Mouse (Mus musculus) ZHBTc4 (cell line): ENCODE data around the gene Tmem121.
A peak's percentile ranks its signal among the peaks of the same experiment; 100 is the strongest.

Experiments
- DNase-seq: peaks from one replicate; pipeline ENCODE4 v3.0.0-alpha.2; 2011; ENCODE audit warnings: low read depth, low spot score

Tmem121 gene

DNA sequence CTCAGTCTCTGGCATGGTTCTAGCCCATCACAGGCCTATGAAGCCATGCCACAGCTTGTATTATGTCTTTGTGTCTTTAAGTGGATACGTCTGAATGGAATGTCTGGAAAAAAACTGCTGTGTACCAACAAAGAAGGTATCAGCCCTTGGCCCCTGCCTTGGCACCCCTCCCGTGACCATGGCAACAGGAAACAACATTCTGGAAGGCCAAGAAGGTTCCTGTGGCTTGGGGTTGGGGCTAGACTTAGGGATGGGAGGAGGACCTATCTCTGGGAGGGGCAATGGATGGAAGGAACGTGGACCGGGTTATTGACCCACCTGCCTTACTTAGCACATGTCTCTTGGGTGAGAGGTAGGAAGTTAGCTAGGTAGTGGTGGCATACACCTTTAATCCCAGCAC, 36.4 kb upstream of the Tmem121 start:
- DNase-seq, result no peak

GRCm38 (mm10) chr12:113149896-113150295, 35.8 kb upstream of the Tmem121 start:
- no peak for DNase-seq

GRCm38 (mm10) chr12:113150591-113150990, 35.1 kb upstream of the Tmem121 start:
- DNase-seq, result no peak

- no peak for DNase-seq
Measured at GRCm38 (mm10) chr12:113151046-113151445, 34.7 kb upstream of the Tmem121 start.

- DNase-seq, result no peak
Measured at GRCm38 (mm10) chr12:113151661-113152271, 34.0 kb upstream of the Tmem121 start.

DNA sequence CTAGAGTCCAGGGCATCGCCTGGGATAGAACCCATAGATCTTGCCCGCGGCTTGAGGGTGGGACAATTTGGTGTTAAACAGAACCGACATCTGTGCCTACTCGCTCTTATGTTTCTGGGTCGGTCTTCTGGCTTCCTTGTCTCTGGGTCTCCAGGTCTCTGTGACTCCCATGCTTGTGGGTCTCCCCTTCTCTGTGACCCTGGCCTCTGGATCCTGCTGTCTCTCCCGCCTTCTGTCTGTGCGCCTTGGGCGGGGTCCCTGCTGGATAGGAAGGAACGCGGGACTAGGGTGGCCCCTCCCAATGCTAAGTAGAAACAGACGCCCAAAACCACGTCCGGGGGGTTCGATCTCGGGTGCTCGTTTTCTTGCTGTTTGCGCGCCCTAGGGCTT, 33.5 kb upstream of the Tmem121 start:
- peak; percentile 66 for DNase-seq

- DNase-seq, result no peak
Measured at GRCm38 (mm10) chr12:113152991-113153525, 32.7 kb upstream of the Tmem121 start.

GRCm38 (mm10) chr12:113153971-113154370, 31.8 kb upstream of the Tmem121 start:
- no peak for DNase-seq

DNA sequence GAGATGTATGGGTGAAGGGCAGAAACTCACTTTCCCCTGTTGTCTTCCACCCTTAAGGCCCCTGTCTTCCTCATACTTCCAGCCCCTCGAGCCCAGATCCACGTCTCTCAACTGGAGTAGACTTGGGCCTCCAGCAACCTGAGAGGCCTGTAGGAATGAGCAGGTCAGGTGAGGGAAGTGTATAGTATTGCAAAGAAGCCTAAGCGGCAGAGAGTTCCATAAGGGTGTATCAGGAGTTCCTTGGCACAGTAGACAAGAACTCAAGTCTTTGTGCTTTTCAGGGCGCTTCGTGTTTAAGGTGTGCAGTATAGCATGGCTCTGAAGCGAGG, 31.0 kb upstream of the Tmem121 start:
- DNase-seq, result no peak

DNA sequence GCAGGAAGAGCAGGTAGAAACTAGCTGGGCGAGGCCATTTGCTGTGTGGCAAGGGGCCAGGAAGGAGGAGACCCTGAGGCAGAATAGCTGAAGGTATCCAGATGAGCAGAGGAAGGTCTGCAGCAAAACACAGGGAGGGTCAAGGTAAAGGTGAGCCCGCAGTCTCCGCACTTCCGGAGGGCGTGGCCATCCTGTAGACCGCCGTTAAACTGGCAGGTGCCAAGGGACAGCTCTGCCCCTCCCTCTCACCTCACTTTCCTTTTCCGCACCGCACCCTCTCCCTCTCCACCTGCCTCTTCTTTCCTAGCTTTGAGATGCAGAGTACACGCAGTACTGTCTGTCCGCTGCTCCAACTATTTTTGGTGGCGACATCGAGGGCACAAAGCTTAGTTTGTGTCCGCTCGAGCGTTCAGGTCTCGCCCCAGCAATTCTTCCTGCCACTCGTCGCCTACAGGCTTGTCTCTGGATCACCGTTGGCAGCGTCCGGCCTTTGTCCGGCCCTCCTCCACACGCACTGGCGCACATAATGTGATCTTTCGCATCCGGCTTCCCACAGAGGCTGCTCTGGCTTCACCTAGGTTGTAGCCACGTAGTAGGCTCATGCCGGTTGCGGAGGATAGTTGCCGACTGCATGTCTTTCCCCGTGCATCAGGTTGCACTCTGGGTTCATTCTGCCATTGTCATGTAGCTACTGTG, 30.5 kb upstream of the Tmem121 start:
- DNase-seq, result no peak

DNA sequence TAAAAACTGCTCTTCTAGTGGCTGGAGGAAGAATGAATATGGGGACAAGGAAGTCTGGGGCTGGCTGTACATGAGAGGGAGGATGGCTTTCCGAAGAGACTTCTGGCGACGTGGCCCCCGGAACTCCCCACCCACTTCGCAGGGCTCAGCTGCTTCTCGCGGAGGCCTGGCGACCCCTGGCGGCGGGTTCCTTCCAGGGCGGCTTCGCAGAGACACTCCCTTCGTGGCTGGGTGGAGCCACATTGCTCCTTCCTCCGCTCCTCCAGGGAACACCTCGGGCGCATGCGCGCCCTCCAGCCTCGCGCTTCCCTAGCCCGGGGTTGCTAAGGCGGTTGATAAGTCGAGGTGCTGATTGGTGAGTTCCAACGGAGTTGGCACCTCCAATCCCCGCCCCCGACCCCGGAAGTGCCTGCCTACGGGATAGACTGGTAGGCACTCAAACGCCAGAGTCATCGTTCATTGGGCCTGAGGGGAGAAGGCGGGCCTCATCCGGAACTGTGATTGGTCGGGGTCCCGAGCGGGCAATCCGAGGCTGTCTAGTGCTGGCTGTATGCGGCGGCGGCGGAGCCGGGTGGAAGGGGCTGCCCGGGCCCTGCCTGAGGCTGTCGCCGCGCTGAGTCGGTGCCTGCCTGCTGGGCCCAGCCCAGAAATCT, 29.7 kb upstream of the Tmem121 start, which contains the start of gene Tedc1:
TSS of gene Tedc1 (plus strand) at position 535 of the 653 bp plus-strand sequence.
- peak; percentile 100 for DNase-seq

- peak; percentile 94 for DNase-seq
Measured at GRCm38 (mm10) chr12:113156540-113156929, 29.2 kb upstream of the Tmem121 start.

GRCm38 (mm10) chr12:113157002-113157401, 28.7 kb upstream of the Tmem121 start:
- no peak for DNase-seq

GRCm38 (mm10) chr12:113157521-113157920, 28.2 kb upstream of the Tmem121 start:
- no peak for DNase-seq

DNA sequence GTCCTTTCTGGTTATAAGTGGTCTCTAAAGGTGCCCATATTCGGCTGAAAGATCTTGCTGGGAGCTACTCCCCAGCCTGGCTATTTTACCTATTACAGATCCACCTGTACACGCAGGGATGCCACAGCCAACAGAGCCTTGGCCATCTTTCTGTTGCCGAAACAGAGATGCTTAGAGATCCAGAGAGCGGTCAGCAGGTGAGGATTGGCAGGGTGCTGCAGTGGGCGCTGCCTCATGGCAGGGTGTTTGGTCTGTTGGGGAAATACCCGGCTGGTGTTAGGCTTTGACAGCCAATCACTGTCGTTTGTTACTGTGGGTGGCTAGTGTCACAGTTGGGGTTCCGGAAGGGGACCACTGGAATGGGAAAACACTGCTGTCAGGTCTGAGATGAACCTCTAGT, 27.8 kb upstream of the Tmem121 start:
- no peak for DNase-seq

DNA sequence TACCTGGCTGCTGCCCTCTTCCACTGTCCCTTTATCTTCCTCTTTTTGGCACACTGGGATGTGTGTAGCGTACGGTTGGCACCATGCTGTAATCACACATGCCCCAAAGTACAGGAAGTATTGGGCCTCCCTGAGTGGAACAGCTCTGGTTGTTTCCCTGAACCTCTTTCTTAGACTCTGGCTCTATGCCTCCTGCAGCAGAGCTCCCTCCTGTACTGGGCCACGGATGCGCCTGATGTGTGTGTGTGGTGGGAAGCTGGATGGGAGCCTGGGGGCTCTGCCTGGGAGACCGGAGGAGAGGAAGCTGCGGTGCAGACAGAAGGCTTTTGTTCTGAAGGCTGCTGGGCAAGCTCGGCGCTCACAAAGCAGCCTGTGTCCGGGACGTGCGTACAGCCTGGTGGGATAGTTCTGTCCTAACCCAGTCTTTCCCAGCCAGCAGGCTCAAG, 22.1 kb upstream of the Tmem121 start:
- DNase-seq, result no peak

- DNase-seq, result no peak
Measured at GRCm38 (mm10) chr12:113168031-113168536, 17.6 kb upstream of the Tmem121 start.

DNA sequence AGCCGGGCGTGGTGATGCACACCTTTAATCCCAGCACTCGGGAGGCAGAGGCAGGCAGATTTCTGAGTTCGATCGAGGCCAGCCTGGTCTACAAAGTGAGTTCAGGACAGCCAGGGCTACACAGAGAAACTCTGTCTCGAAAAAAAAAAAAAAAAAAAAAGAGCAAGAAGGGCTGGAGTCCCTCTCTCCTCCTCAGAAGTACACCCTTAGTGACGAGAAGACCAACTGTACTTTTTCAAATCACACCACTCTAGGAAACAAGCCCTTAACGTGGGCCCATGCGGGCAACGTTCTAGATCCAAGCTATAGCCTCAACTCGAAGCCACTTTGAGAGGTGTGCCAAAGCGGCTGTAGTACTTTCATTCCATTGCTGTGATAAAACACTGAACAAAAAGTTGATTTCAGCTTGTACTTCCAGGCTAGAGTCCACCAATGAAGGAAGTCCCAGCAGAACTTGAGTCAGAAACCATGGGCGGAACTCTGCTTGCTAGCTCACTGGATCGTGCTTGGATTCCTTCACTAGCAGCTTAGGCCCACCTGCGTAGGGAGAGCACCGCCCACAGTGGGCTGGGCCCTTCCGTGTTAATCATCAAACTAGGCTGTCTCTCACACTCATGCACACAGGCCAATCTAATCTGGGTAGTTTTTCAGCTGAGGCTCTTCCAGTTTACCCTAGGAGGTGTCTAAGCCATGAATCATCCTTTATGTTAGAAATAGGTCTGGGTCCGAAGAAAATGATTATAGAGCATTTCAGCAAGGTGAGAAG, 8.6 kb upstream of the Tmem121 start:
- peak; percentile 62 for DNase-seq

DNA sequence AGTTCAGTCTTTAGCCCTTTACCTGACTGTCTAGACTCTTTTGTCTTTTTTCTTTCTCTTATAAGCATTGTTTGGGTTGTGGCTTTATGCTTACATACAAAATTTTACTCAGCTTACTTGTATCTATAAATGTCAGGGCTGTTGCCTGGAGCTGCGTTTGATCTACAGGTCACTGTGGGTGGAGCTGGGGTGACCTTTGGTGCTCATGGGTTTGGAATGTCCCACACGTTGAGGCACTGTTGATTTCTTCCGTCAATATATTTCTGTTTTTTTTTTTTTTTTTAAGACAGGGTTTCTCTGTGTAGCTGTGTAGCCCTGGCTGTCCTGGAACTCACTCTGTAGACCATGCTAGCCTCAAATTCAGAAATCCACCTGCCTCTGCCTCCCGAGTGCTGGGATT, 4.7 kb upstream of the Tmem121 start:
- no peak for DNase-seq

DNA sequence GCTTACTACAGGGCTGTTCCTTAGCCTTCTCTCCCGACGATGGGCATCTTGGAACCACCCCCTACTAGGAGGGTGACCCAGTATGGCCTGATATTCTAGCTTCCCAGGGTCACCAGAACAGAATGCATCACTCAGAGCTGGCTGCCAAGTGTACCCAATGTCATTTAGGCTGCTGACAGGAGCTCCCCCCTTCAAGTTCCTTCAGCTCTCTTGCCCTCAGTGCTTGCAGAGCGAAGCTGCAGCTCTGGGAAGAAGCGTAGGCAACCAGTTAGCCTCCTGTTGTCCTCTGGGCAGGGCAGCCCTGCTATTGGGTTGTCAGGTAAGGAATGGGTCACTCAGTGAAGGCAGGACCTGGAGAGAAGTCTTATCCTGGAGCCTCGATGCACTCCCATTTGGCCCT, 785 bp upstream of the Tmem121 start:
- no peak for DNase-seq

GRCm38 (mm10) chr12:113186326-113187010, 738 bp downstream of the Tmem121 start:
- no peak for DNase-seq
